Mouse (Mus musculus) embryo, embryonic 10.5 days (tissue): ENCODE data around the gene Pcyt1a.
"Not testable (repeated sequence)": the region's sequence is repeated elsewhere in the genome, so short reads cannot be mapped to it uniquely, and the experiment has no call there.

Experiments
- DNase-seq: peaks from one replicate; pipeline ENCODE4 v3.0.0-alpha.2; 2015; ENCODE audit warnings: low spot score

The Pcyt1a gene

GRCm38 (mm10) chr16:32434066-32434465 is 3.3 kb downstream of the Pcyt1a start:
- DNase-seq = no peak

GRCm38 (mm10) chr16:32434691-32435090 is 4.0 kb downstream of the Pcyt1a start:
- no peak for DNase-seq

- no peak for DNase-seq
Observed at GRCm38 (mm10) chr16:32436657-32437056, 5.9 kb downstream of the Pcyt1a start.

GRCm38 (mm10) chr16:32437266-32437665 is 6.5 kb downstream of the Pcyt1a start:
- DNase-seq = no peak

GRCm38 (mm10) chr16:32441432-32441831 is 10.7 kb downstream of the Pcyt1a start:
- DNase-seq = no peak

- DNase-seq = not testable (repeated sequence)
Observed at GRCm38 (mm10) chr16:32444615-32445014, 13.9 kb downstream of the Pcyt1a start.

- DNase-seq = no peak
Observed at GRCm38 (mm10) chr16:32445558-32445957, 14.8 kb downstream of the Pcyt1a start.

GRCm38 (mm10) chr16:32446563-32447138 is 15.9 kb downstream of the Pcyt1a start:
- no peak for DNase-seq

GRCm38 (mm10) chr16:32449665-32450064 is 18.9 kb downstream of the Pcyt1a start:
- DNase-seq = no peak

- no peak for DNase-seq
Observed at GRCm38 (mm10) chr16:32450133-32450532, 19.4 kb downstream of the Pcyt1a start.

- no peak for DNase-seq
Observed at GRCm38 (mm10) chr16:32453102-32453501, 22.4 kb downstream of the Pcyt1a start.

- DNase-seq = peak; percentile 26
Observed at GRCm38 (mm10) chr16:32454646-32455045, 23.9 kb downstream of the Pcyt1a start.

- DNase-seq = no peak
Observed at GRCm38 (mm10) chr16:32456086-32456485, 25.4 kb downstream of the Pcyt1a start.

- DNase-seq = no peak
Observed at GRCm38 (mm10) chr16:32456761-32457160, 26.0 kb downstream of the Pcyt1a start.

- DNase-seq = peak; percentile 74
Observed at GRCm38 (mm10) chr16:32457589-32458386, 27.1 kb downstream of the Pcyt1a start.

GRCm38 (mm10) chr16:32460518-32460917 is 29.8 kb downstream of the Pcyt1a start:
- DNase-seq = peak; percentile 19

GRCm38 (mm10) chr16:32461713-32462112 is 31.0 kb downstream of the Pcyt1a start:
- no peak for DNase-seq

GRCm38 (mm10) chr16:32462950-32463349 is 32.2 kb downstream of the Pcyt1a start:
- DNase-seq = no peak

- no peak for DNase-seq
Observed at GRCm38 (mm10) chr16:32463426-32463825, 32.7 kb downstream of the Pcyt1a start.

- no peak for DNase-seq
Observed at GRCm38 (mm10) chr16:32464908-32465307, 34.2 kb downstream of the Pcyt1a start.

- no peak for DNase-seq
Observed at GRCm38 (mm10) chr16:32468488-32468887, 37.8 kb downstream of the Pcyt1a start.

GRCm38 (mm10) chr16:32469404-32470105 is 38.8 kb downstream of the Pcyt1a start:
- DNase-seq = no peak
